29 mouse cellular contexts compared by ENCODE assay signal in genomic region chr3:97491904-97492303, GRCm38 (mm10).
DNase-seq lines count a peak whose midpoint lies in the region; ATAC-seq and TF ChIP-seq lines count a peak whose summit lies in the region.
"Had no signal": no experiment of that assay in that cellular context is flagged by ENCODE, and none has a peak within 500 bp of the region (broad histone marks: within the 10 kb centered on the region; RNA-seq: fewer than 3 reads in every experiment).

No protein-coding gene starts in this region.

- H3K4me1 ChIP-seq in limb, embryonic 13.5 days, result peaks cover 11% of the 10 kb centered on the region
- H3K4me1 ChIP-seq in limb, embryonic 10.5 days, result peaks cover 11% of the 10 kb centered on the region
- peaks cover 7 to 20% of the 10 kb centered on the region in 2 experiments for H3K4me1 ChIP-seq in MEL (ENCODE audit: control insufficient read depth in 1 of 2, insufficient read depth in 2 of 2, low read length in 2 of 2)
- H3K4me1 ChIP-seq: embryonic facial prominence, embryonic 12.5 days; embryonic facial prominence, embryonic 15.5 days had no signal

- ATAC-seq in limb, embryonic 13.5 days (ENCODE audit: low FRiP score, low read depth), result no peak
- ATAC-seq in megakaryocyte-erythroid progenitor cell, adult 5-6 weeks (replicated peaks; ENCODE audit: low FRiP score, low TSS enrichment, poor library complexity, severe bottlenecking), result peak; percentile 91
- ATAC-seq: activated CD4-positive, CD25-positive, alpha-beta regulatory T cell, adult 4 months; forebrain, embryonic 14.5 days; forebrain, postnatal 0 days; hindbrain, postnatal 0 days; inflammation-experienced regulatory T-cells, adult 6 months had no signal

- no peak overlapping the region for H3K27ac ChIP-seq in limb, embryonic 13.5 days
- H3K27ac ChIP-seq in limb, embryonic 10.5 days, result no peak overlapping the region
- no peak overlapping the region for H3K27ac ChIP-seq in MEL (ENCODE audit: control insufficient read depth, low read depth, low read length)
- H3K27ac ChIP-seq: embryonic facial prominence, embryonic 12.5 days; embryonic facial prominence, embryonic 15.5 days; heart, embryonic 10.5 days; heart, embryonic 13.5 days; hindbrain, embryonic 14.5 days; hindbrain, postnatal 0 days had no signal

- WGBS in limb, embryonic 13.5 days, result 54% methylated on average over 4 of the region's 4 CpGs
- 69% methylated on average over 4 of the region's 4 CpGs for WGBS in limb, embryonic 10.5 days

- no peak overlapping the region for H3K9ac ChIP-seq in limb, embryonic 13.5 days
- H3K9ac ChIP-seq in MEL (ENCODE audit: control insufficient read depth, low read depth, low read length, poor library complexity, severe bottlenecking), result no peak overlapping the region
- H3K9ac ChIP-seq: embryonic facial prominence, embryonic 12.5 days; embryonic facial prominence, embryonic 15.5 days; forebrain, postnatal 0 days; heart, embryonic 13.5 days; hindbrain, embryonic 14.5 days had no signal

- TF ChIP-seq RAD21 in MEL (IDR thresholded peaks at IDR 0.05; ENCODE audit: low read depth, low read length), result no peak

- TF ChIP-seq CTCF in MEL (IDR thresholded peaks at IDR 0.05 in 2 of 3, conservative IDR thresholded peaks at IDR 0.05 in 1 of 3; ENCODE audit: control insufficient read depth in 1 of 3, insufficient read depth in 1 of 3, low read depth in 2 of 3, low read length in 3 of 3, poor library complexity in 1 of 3, severe bottlenecking in 1 of 3), result no peak
- no peak for TF ChIP-seq CTCF in brain, embryonic 14.5 days (IDR thresholded peaks at IDR 0.05; ENCODE audit: borderline replicate concordance, extremely low read depth, insufficient read depth, insufficient read length)

- H3K27me3 ChIP-seq in limb, embryonic 13.5 days, result peaks cover 5% of the 10 kb centered on the region; the same call in 1 of the 2 replicates
- no peaks in the 10 kb centered on the region for H3K27me3 ChIP-seq in limb, embryonic 10.5 days (ENCODE audit: low read depth, poor library complexity, severe bottlenecking)
- no peaks in the 10 kb centered on the region for H3K27me3 ChIP-seq in MEL (ENCODE audit: control insufficient read depth in 1 of 2, insufficient read depth in 2 of 2, low read length in 2 of 2)
- H3K27me3 ChIP-seq: CH12.LX; embryonic facial prominence, embryonic 12.5 days; embryonic facial prominence, embryonic 15.5 days; heart, embryonic 13.5 days had no signal

- no peaks in the 10 kb centered on the region for H3K9me3 ChIP-seq in limb, embryonic 13.5 days
- H3K9me3 ChIP-seq in limb, embryonic 10.5 days (replicated peaks), result no peaks in the 10 kb centered on the region
- H3K9me3 ChIP-seq in MEL (replicated peaks; ENCODE audit: insufficient read depth, low read length), result no peaks in the 10 kb centered on the region
- H3K9me3 ChIP-seq: embryonic facial prominence, embryonic 12.5 days; embryonic facial prominence, embryonic 15.5 days; G1E; heart, embryonic 10.5 days; heart, embryonic 13.5 days had no signal

- DNase-seq in limb, embryonic 10.5 days (ENCODE audit: low spot score), result no peak
- peak; percentile 91 for DNase-seq in MEL (ENCODE audit: low read depth, low spot score)
- DNase-seq in brain, embryonic 14.5 days (ENCODE audit: low read depth), result peak; percentile 24
- DNase-seq in retina, embryonic 14.5 days (ENCODE audit: low spot score), result no peak
- DNase-seq in gastrocnemius, adult 8-10 months (ENCODE audit: low spot score in 2 of 2), result no peak
- DNase-seq: adrenal gland, adult 8-10 months; adrenal gland, postnatal 25 days; B cell, adult 2 months; cerebellum, adult 18-20 months; cerebellum, adult 9-10 months; cerebellum, postnatal 14 days; forebrain, postnatal 0 days; gastrocnemius, postnatal 14 days; heart, adult 18-20 months; heart, postnatal 14 days; heart, postnatal 4 days had no signal

- TF ChIP-seq EP300 in MEL (IDR thresholded peaks at IDR 0.05; ENCODE audit: low read depth in 1 of 2, low read length in 2 of 2), result peak; percentile 91 to 93

- no peak overlapping the region for H3K4me3 ChIP-seq in limb, embryonic 13.5 days
- no peak overlapping the region for H3K4me3 ChIP-seq in limb, embryonic 10.5 days
- H3K4me3 ChIP-seq in MEL (ENCODE audit: control insufficient read depth in 1 of 2, insufficient read depth in 1 of 2, low read depth in 2 of 2, low read length in 2 of 2), result no peak overlapping the region
- H3K4me3 ChIP-seq: embryonic facial prominence, embryonic 12.5 days; embryonic facial prominence, embryonic 15.5 days; heart, embryonic 10.5 days; heart, embryonic 13.5 days had no signal

- no peak for TF ChIP-seq POLR2A in MEL (IDR thresholded peaks at IDR 0.05; ENCODE audit: control insufficient read depth in 1 of 2, insufficient read depth in 1 of 2, low read depth in 1 of 2, low read length in 2 of 2, poor library complexity in 1 of 2)
- TF ChIP-seq POLR2A in brain, embryonic 14.5 days (IDR thresholded peaks at IDR 0.05; ENCODE audit: borderline replicate concordance, extremely low read depth, insufficient read depth, insufficient read length, poor library complexity, severe bottlenecking), result no peak

- peak overlapping the region; percentile 16; the same call in 1 of the 2 replicates for H3K4me2 ChIP-seq in limb, embryonic 13.5 days (replicated peaks)
- H3K4me2 ChIP-seq: embryonic facial prominence, embryonic 12.5 days; embryonic facial prominence, embryonic 15.5 days; heart, embryonic 13.5 days; hindbrain, embryonic 14.5 days had no signal

- H3K79me2 ChIP-seq in MEL (ENCODE audit: control insufficient read depth, insufficient read depth, low read length, poor library complexity), result no peaks in the 10 kb centered on the region

- no peaks in the 10 kb centered on the region for H3K36me3 ChIP-seq in limb, embryonic 13.5 days
- no peaks in the 10 kb centered on the region for H3K36me3 ChIP-seq in limb, embryonic 10.5 days
- peaks cover 0 to 16% of the 10 kb centered on the region in 2 experiments; a peak in 2 of 4 replicates for H3K36me3 ChIP-seq in MEL (ENCODE audit: control insufficient read depth in 1 of 2, insufficient read depth in 2 of 2, low read length in 2 of 2)
- H3K36me3 ChIP-seq: embryonic facial prominence, embryonic 12.5 days; embryonic facial prominence, embryonic 15.5 days; G1E; heart, embryonic 10.5 days; heart, embryonic 13.5 days had no signal

TF ChIP-seq in MEL, 35 proteins besides CTCF, POLR2A, EP300 and RAD21:
- TF ChIP-seq NRF1 (IDR thresholded peaks at IDR 0.05; ENCODE audit: insufficient read depth, low read depth, low read length, poor library complexity, severe bottlenecking) (no peak), GATA1 (IDR thresholded peaks at IDR 0.05; ENCODE audit: low read depth, low read length) (peak; percentile 85), TCF12 (IDR thresholded peaks at IDR 0.05; ENCODE audit: low read depth, low read length) (peak; percentile 89), NELFE (IDR thresholded peaks at IDR 0.05; ENCODE audit: low read depth, low read length) (no peak), HCFC1 (IDR thresholded peaks at IDR 0.05; ENCODE audit: low read depth, low read length) (0 out of 2 replicates have a peak, but pooled peaks have one; percentile 22), UBTF (IDR thresholded peaks at IDR 0.05; ENCODE audit: borderline replicate concordance, insufficient read depth, low read depth, low read length) (no peak), MAX (IDR thresholded peaks at IDR 0.05; ENCODE audit: low read length) (peak; percentile 46), KAT2A (conservative IDR thresholded peaks at IDR 0.05; ENCODE audit: low read depth, low read length) (no peak), SMC3 (IDR thresholded peaks at IDR 0.05; ENCODE audit: low read depth, low read length) (no peak), POLR2AphosphoS5 (IDR thresholded peaks at IDR 0.05; ENCODE audit: borderline replicate concordance, low read depth, low read length) (no peak), RCOR1 (IDR thresholded peaks at IDR 0.05; ENCODE audit: low read depth, low read length) (peak; percentile 87), CHD1 (IDR thresholded peaks at IDR 0.05; ENCODE audit: low read depth, low read length) (no peak), SIN3A (IDR thresholded peaks at IDR 0.05; ENCODE audit: low read length) (peak; percentile 53; the same call in 1 of the 2 replicates), ELF1 (IDR thresholded peaks at IDR 0.05; ENCODE audit: low read depth, low read length) (peak; percentile 73; the same call in 1 of the 2 replicates), USF1 (IDR thresholded peaks at IDR 0.05; ENCODE audit: low read depth, low read length) (no peak), MAFK (IDR thresholded peaks at IDR 0.05; ENCODE audit: borderline replicate concordance, low read depth, low read length) (no peak), CHD2 (IDR thresholded peaks at IDR 0.05; ENCODE audit: low read length) (no peak), ETS1 (IDR thresholded peaks at IDR 0.05; ENCODE audit: low read depth, low read length) (peak; percentile 76), POLR2AphosphoS2 (IDR thresholded peaks at IDR 0.05; ENCODE audit: low read length) (no peak), TAL1 (IDR thresholded peaks at IDR 0.05; ENCODE audit: low read length) (peak; percentile 64), MXI1 (IDR thresholded peaks at IDR 0.05; ENCODE audit: low read depth, low read length) (0 out of 2 replicates have a peak, but pooled peaks have one; percentile 30), ZC3H11A (IDR thresholded peaks at IDR 0.05; ENCODE audit: low read depth, low read length) (no peak), BHLHE40 (IDR thresholded peaks at IDR 0.05; ENCODE audit: borderline replicate concordance, low read depth, low read length) (no peak), MAZ (IDR thresholded peaks at IDR 0.05; ENCODE audit: low read depth, low read length) (peak; percentile 63), ZNF384 (IDR thresholded peaks at IDR 0.05; ENCODE audit: low read depth, low read length) (no peak), GABPA (IDR thresholded peaks at IDR 0.05; ENCODE audit: low read depth, low read length) (no peak), MYB (IDR thresholded peaks at IDR 0.05; ENCODE audit: low read depth, low read length) (peak; percentile 73; the same call in 1 of the 2 replicates)

Comparison
In these comparisons a context has a peak if more than half of its experiments do, and no peak if none do; other contexts are left out.
1. DNase-seq: peak in MEL (single experiment) and brain, embryonic 14.5 days (single experiment); none in limb, embryonic 10.5 days (single experiment), retina, embryonic 14.5 days (single experiment) and gastrocnemius, adult 8-10 months (0 of 2).